In genomic region chr7:45338161-45338911, GRCm38 (mm10) we compare ENCODE assay signal across 8 mouse cellular contexts. TPM values are rescaled to one million over a fixed set of nuclear protein-coding genes. Genes with fewer than 3 reads are reported as not detected.
DNase-seq lines count a peak whose midpoint lies in the region; ATAC-seq and TF ChIP-seq lines count a peak whose summit lies in the region.

No protein-coding gene starts in this region.

- 0 out of 2 replicates have a peak overlapping the region, but pooled peaks have one; percentile 22 for H3K9ac ChIP-seq in heart, embryonic 12.5 days
- H3K9ac ChIP-seq in hindbrain, postnatal 0 days (replicated peaks; ENCODE audit: low read length): no peak overlapping the region
- H3K9ac ChIP-seq in liver, embryonic 12.5 days: no peak overlapping the region

- DNase-seq in heart, postnatal 4 days: no peak
- DNase-seq in cerebellum, postnatal 14 days: peak; percentile 40 to 48
- DNase-seq in hindbrain, postnatal 0 days (ENCODE audit: low spot score): no peak
- DNase-seq in neural tube, embryonic 10.5 days (ENCODE audit: extremely low spot score, low spot score): peak; percentile 31
- DNase-seq in yolk sac, embryonic 10.5 days (ENCODE audit: low spot score): peak; percentile 29
- DNase-seq in adrenal gland, adult (ENCODE audit: inconsistent age in 2 of 2, low spot score in 1 of 2): no peak

- H3K4me1 ChIP-seq in heart, embryonic 12.5 days (replicated peaks): peaks cover 70% of the 10 kb centered on the region
- peaks cover 6% of the 10 kb centered on the region for H3K4me1 ChIP-seq in hindbrain, postnatal 0 days (ENCODE audit: insufficient read depth, low read length)
- H3K4me1 ChIP-seq in liver, embryonic 12.5 days: peaks cover 65% of the 10 kb centered on the region

- H3K9me3 ChIP-seq in heart, embryonic 12.5 days (replicated peaks): no peaks in the 10 kb centered on the region
- no peaks in the 10 kb centered on the region for H3K9me3 ChIP-seq in hindbrain, postnatal 0 days (ENCODE audit: low read length)
- H3K9me3 ChIP-seq in liver, embryonic 12.5 days (replicated peaks): no peaks in the 10 kb centered on the region

- 0 out of 2 replicates have a peak, but pooled peaks cover 8% of the 10 kb centered on the region for H3K27me3 ChIP-seq in heart, embryonic 12.5 days (replicated peaks)
- no peaks in the 10 kb centered on the region for H3K27me3 ChIP-seq in hindbrain, postnatal 0 days (ENCODE audit: insufficient read depth, low read length)
- peaks cover 75% of the 10 kb centered on the region for H3K27me3 ChIP-seq in liver, embryonic 12.5 days (replicated peaks)

- H3K4me3 ChIP-seq in heart, embryonic 12.5 days: peak overlapping the region; percentile 61
- H3K4me3 ChIP-seq in hindbrain, postnatal 0 days (ENCODE audit: low read length): no peak overlapping the region
- H3K4me3 ChIP-seq in liver, embryonic 12.5 days: no peak overlapping the region

- 3% methylated on average over 14 of the region's 14 CpGs for WGBS in heart, embryonic 12.5 days
- WGBS in hindbrain, postnatal 0 days: 10% methylated on average over 14 of the region's 14 CpGs
- WGBS in liver, embryonic 12.5 days (ENCODE audit: insufficient replicate concordance): 4% methylated on average over 14 of the region's 14 CpGs

- no peak overlapping the region for H3K27ac ChIP-seq in heart, embryonic 12.5 days (ENCODE audit: poor library complexity, severe bottlenecking)
- no peak overlapping the region for H3K27ac ChIP-seq in hindbrain, postnatal 0 days
- no peak overlapping the region for H3K27ac ChIP-seq in liver, embryonic 12.5 days

- H3K36me3 ChIP-seq in heart, embryonic 12.5 days: no peaks in the 10 kb centered on the region
- H3K36me3 ChIP-seq in hindbrain, postnatal 0 days (ENCODE audit: insufficient read depth, low read length): no peaks in the 10 kb centered on the region
- H3K36me3 ChIP-seq in liver, embryonic 12.5 days: no peaks in the 10 kb centered on the region

- TF ChIP-seq CTCF in hindbrain, postnatal 0 days (IDR thresholded peaks at IDR 0.05; ENCODE audit: low read depth): no peak

- H3K4me2 ChIP-seq in heart, embryonic 12.5 days: peak overlapping the region; percentile 97
- 0 out of 2 replicates have a peak overlapping the region, but pooled peaks have one; percentile 69 for H3K4me2 ChIP-seq in hindbrain, postnatal 0 days (ENCODE audit: low read depth, low read length)
- peak overlapping the region; percentile 96 for H3K4me2 ChIP-seq in liver, embryonic 12.5 days

- ATAC-seq in heart, embryonic 12.5 days (ENCODE audit: insufficient number of reproducible peaks, low FRiP score): no peak
- no peak for ATAC-seq in hindbrain, postnatal 0 days
- no peak for ATAC-seq in liver, embryonic 12.5 days

RNA-seq across cellular contexts. Expression of gene Hrc, which starts 3.2 kb away (rescaled TPM):
- 25.5 and 26.9 TPM in 2 replicates for polyA plus RNA-seq in heart, embryonic 12.5 days (2016; fragmentation: Nextera tagmentation; extraction: Ambion mirVana)
- 100 to 1,000 TPM; 182 to 202 TPM for total RNA-seq in heart, postnatal 4 days (2021)
- 0.26 and 0.72 TPM in 2 replicates for total RNA-seq in hindbrain, postnatal 0 days (2014; rRNA removed)
- 0.16 and 0.34 TPM in 2 replicates for polyA plus RNA-seq in hindbrain, postnatal 0 days (2015; fragmentation: Nextera tagmentation; extraction: Ambion mirVana)
- 0.08 and 0.23 TPM in 2 replicates for polyA plus RNA-seq in liver, embryonic 12.5 days (2016; fragmentation: Nextera tagmentation; extraction: Ambion mirVana)

RNA-seq across cellular contexts. Expression of gene Trpm4, which starts 4.8 kb away (rescaled TPM):
- polyA plus RNA-seq in heart, embryonic 12.5 days (2016; fragmentation: Nextera tagmentation; extraction: Ambion mirVana): 15.2 and 15.4 TPM in 2 replicates
- 10 to 100 TPM; 26.2 to 29.2 TPM for total RNA-seq in heart, postnatal 4 days (2021)
- total RNA-seq in hindbrain, postnatal 0 days (2014; rRNA removed): 29.5 and 35.7 TPM in 2 replicates
- 11.2 and 13.0 TPM in 2 replicates for polyA plus RNA-seq in hindbrain, postnatal 0 days (2015; fragmentation: Nextera tagmentation; extraction: Ambion mirVana)
- 1.2 and 2.2 TPM in 2 replicates for polyA plus RNA-seq in liver, embryonic 12.5 days (2016; fragmentation: Nextera tagmentation; extraction: Ambion mirVana)

RNA-seq across cellular contexts. Expression of gene Ppfia3, which starts 28.5 kb away (rescaled TPM):
- polyA plus RNA-seq in heart, embryonic 12.5 days (2016; fragmentation: Nextera tagmentation; extraction: Ambion mirVana): 2.6 and 3.3 TPM in 2 replicates
- total RNA-seq in heart, postnatal 4 days (2021): under 1 TPM; 0.26 to 0.34 TPM
- 91.9 and 107 TPM in 2 replicates for total RNA-seq in hindbrain, postnatal 0 days (2014; rRNA removed)
- polyA plus RNA-seq in hindbrain, postnatal 0 days (2015; fragmentation: Nextera tagmentation; extraction: Ambion mirVana): 25.5 and 26.7 TPM in 2 replicates
- 0.37 and 0.45 TPM in 2 replicates for polyA plus RNA-seq in liver, embryonic 12.5 days (2016; fragmentation: Nextera tagmentation; extraction: Ambion mirVana)

RNA-seq across cellular contexts. Expression of gene Lin7b, which starts 32.0 kb away (rescaled TPM):
- polyA plus RNA-seq in heart, embryonic 12.5 days (2016; fragmentation: Nextera tagmentation; extraction: Ambion mirVana): 0.82 and 1.1 TPM in 2 replicates
- 1 to 10 TPM; 1.5 to 2.4 TPM for total RNA-seq in heart, postnatal 4 days (2021)
- total RNA-seq in hindbrain, postnatal 0 days (2014; rRNA removed): 87.4 and 94.2 TPM in 2 replicates
- polyA plus RNA-seq in hindbrain, postnatal 0 days (2015; fragmentation: Nextera tagmentation; extraction: Ambion mirVana): 69.3 and 76.1 TPM in 2 replicates
- 0.38 TPM in 1 of 2 replicates, not detected in the other for polyA plus RNA-seq in liver, embryonic 12.5 days (2016; fragmentation: Nextera tagmentation; extraction: Ambion mirVana)

RNA-seq across cellular contexts. Expression of gene Snrnp70, which starts 57.2 kb away (rescaled TPM):
- polyA plus RNA-seq in heart, embryonic 12.5 days (2016; fragmentation: Nextera tagmentation; extraction: Ambion mirVana): 169 and 173 TPM in 2 replicates
- total RNA-seq in heart, postnatal 4 days (2021): 100 to 1,000 TPM; 203 to 223 TPM
- total RNA-seq in hindbrain, postnatal 0 days (2014; rRNA removed): 228 and 240 TPM in 2 replicates
- polyA plus RNA-seq in hindbrain, postnatal 0 days (2015; fragmentation: Nextera tagmentation; extraction: Ambion mirVana): 143 and 145 TPM in 2 replicates
- 170 and 179 TPM in 2 replicates for polyA plus RNA-seq in liver, embryonic 12.5 days (2016; fragmentation: Nextera tagmentation; extraction: Ambion mirVana)

Comparison
In these comparisons a context has a peak if more than half of its experiments do, and no peak if none do; other contexts are left out.
1. DNase-seq: peak in cerebellum, postnatal 14 days (2 of 2), neural tube, embryonic 10.5 days (single experiment) and yolk sac, embryonic 10.5 days (single experiment); none in heart, postnatal 4 days (single experiment), hindbrain, postnatal 0 days (single experiment) and adrenal gland, adult (0 of 2).
2. RNA of gene Hrc, which starts 3.2 kb away (polyA plus RNA-seq): 25.5 to 26.9 TPM in heart, embryonic 12.5 days; 0.16 to 0.34 TPM in hindbrain, postnatal 0 days and 0.08 to 0.23 TPM in liver, embryonic 12.5 days; every median in the first group is over 10 times any median in the second.
3. Peak in every context shown above with its lines, with median percentiles within 50 percentile points of each other: H3K4me2 ChIP-seq.